Mouse (Mus musculus) ES-E14 (cell line): Measurements from ENCODE around the gene Tldc1. TPM values are rescaled to one million over a fixed set of nuclear protein-coding genes. Genes with fewer than 3 reads are reported as not detected.

ENCODE experiments used
- DNase-seq: peaks from one replicate; pipeline ENCODE4 v3.0.0-alpha.2; 2013; ENCODE audit warnings: low read depth, low spot score
- H3K27ac ChIP-seq: 2 replicates; pipeline ENCODE4 v1.5.1; 2012; ENCODE audit warnings: low read depth, mild to moderate bottlenecking, low read length, moderate library complexity, mixed read lengths; ENCODE audit not compliant: poor library complexity, insufficient read depth, severe bottlenecking
- H3K36me3 ChIP-seq: 2 replicates; pipeline ENCODE4 v1.6.1; 2012; ENCODE audit warnings: mild to moderate bottlenecking, low read length, moderate library complexity, mixed read lengths; ENCODE audit not compliant: control insufficient read depth, poor library complexity, insufficient read depth, severe bottlenecking
- H3K4me1 ChIP-seq, 2 experiments: fragments of 150-350 bp in 1 of 2; sonication (generic) in 1 of 2; 2 replicates each; pipeline ENCODE4 v1.6.1; 2012; ENCODE audit warnings: low read length in 2 of 2, mild to moderate bottlenecking in 1 of 2, mixed read lengths in 1 of 2; ENCODE audit not compliant: control insufficient read depth in 2 of 2, insufficient read depth in 2 of 2, poor library complexity in 1 of 2
- H3K4me3 ChIP-seq, 2 experiments: fragments of 150-350 bp in 1 of 2; sonication (generic) in 1 of 2; 2 replicates each; pipeline ENCODE4 v1.5.1; 2012; ENCODE audit warnings: low read length in 2 of 2, low read depth in 1 of 2, mild to moderate bottlenecking in 1 of 2, mixed read lengths in 1 of 2; ENCODE audit not compliant: insufficient read depth in 1 of 2, poor library complexity in 1 of 2, severe bottlenecking in 1 of 2
- H3K9ac ChIP-seq: 2 replicates; pipeline ENCODE4 v1.6.1; 2012; ENCODE audit warnings: low read depth, mild to moderate bottlenecking, low read length, mixed read lengths; ENCODE audit not compliant: poor library complexity, insufficient read depth, severe bottlenecking
- H3K9me3 ChIP-seq: fragments of 150-350 bp; sonication (generic); 2 replicates; pipeline ENCODE4 v1.6.1; 2012; ENCODE audit warnings: low read depth, mild to moderate bottlenecking, low read length; ENCODE audit not compliant: control insufficient read depth, insufficient read depth
- CHD2 ChIP-seq: IDR thresholded peaks from 2 replicates; pipeline ENCODE4 v1.6.1; 2014; ENCODE audit warnings: mild to moderate bottlenecking, low read depth, low read length, inconsistent platforms
- HCFC1 ChIP-seq: IDR thresholded peaks from 2 replicates; pipeline ENCODE4 v1.6.1; 2012; ENCODE audit warnings: low read length, inconsistent platforms, borderline replicate concordance; ENCODE audit not compliant: insufficient read depth
- MAFK ChIP-seq: IDR thresholded peaks from 2 replicates; pipeline ENCODE4 v1.6.1; 2014; ENCODE audit warnings: mild to moderate bottlenecking, low read depth, low read length, inconsistent platforms; ENCODE audit not compliant: insufficient read depth
- ZC3H11A ChIP-seq: IDR thresholded peaks from 2 replicates; pipeline ENCODE4 v1.6.1; 2012; ENCODE audit warnings: low read depth, mild to moderate bottlenecking, inconsistent platforms, low read length, borderline replicate concordance
- ZNF384 ChIP-seq: IDR thresholded peaks from 2 replicates; pipeline ENCODE4 v1.6.1; 2012; ENCODE audit warnings: low read depth, low read length, inconsistent platforms
- in situ Hi-C, 2 experiments: fragments of 600-800 bp; cut with MboI; formaldehyde crosslinking; loops; one replicate each; pipeline ENCODE4 v1.15.1; 2025; ENCODE audit warnings: low sequenced_read_pairs in 2 of 2, inconsistent platforms in 1 of 2; ENCODE audit not compliant: unreplicated experiment in 2 of 2
- total RNA-seq: library from RNA; depleted of rRNA; stranded (reverse); fragments of 300-350 nt; gene quantifications from 2 replicates; pipeline ENCODE4 v1.2.3, GENCODE M21; 2012

The Tldc1 gene
- total RNA-seq, 1 experiment, result 9.2 TPM

GRCm38 (mm10) chr8:119817446-119817845 is 39.2 kb upstream of the Tldc1 start:
- Histone ChIP-seq H3K36me3 (no peaks in the 10 kb centered on the region), H3K4me1 (peaks cover 9 to 18% of the 10 kb centered on the region in 2 experiments), H3K9me3 (no peaks in the 10 kb centered on the region), H3K4me3 (no peak overlapping the region), H3K9ac (no peak overlapping the region; the same call in 1 of the 2 replicates), H3K27ac (no peak overlapping the region)
- TF ChIP-seq ZNF384 (no peak), CHD2 (no peak), ZC3H11A (no peak), MAFK (peak; percentile 21; the same call in 1 of the 2 replicates), HCFC1 (no peak)
- in situ Hi-C loops, result no loop called here
- DNase-seq, result no peak

- Histone ChIP-seq H3K9me3 (no peaks in the 10 kb centered on the region), H3K36me3 (no peaks in the 10 kb centered on the region), H3K4me1 (peaks cover 9 to 18% of the 10 kb centered on the region in 2 experiments), H3K27ac (no peak overlapping the region), H3K9ac (no peak overlapping the region), H3K4me3 (no peak overlapping the region)
- TF ChIP-seq ZC3H11A (no peak), CHD2 (no peak), HCFC1 (no peak), MAFK (no peak), ZNF384 (no peak)
- DNase-seq, result no peak
- in situ Hi-C loops, result no loop called here
Measured at GRCm38 (mm10) chr8:119816219-119816618, 38.0 kb upstream of the Tldc1 start.

GRCm38 (mm10) chr8:119812650-119813431 is 34.6 kb upstream of the Tldc1 start:
- H3K36me3 ChIP-seq, result 0 out of 2 replicates have a peak, but pooled peaks cover 3% of the 10 kb centered on the region
- TF ChIP-seq CHD2 (no peak), HCFC1 (no peak), ZC3H11A (no peak), ZNF384 (no peak), MAFK (no peak)
- no peak for DNase-seq

GRCm38 (mm10) chr8:119811925-119812324 is 33.7 kb upstream of the Tldc1 start:
- Histone ChIP-seq H3K27ac (no peak overlapping the region), H3K4me3 (no peak overlapping the region), H3K36me3 (0 out of 2 replicates have a peak, but pooled peaks cover 3% of the 10 kb centered on the region), H3K9ac (no peak overlapping the region), H3K9me3 (no peaks in the 10 kb centered on the region), H3K4me1 (peaks cover 6 to 29% of the 10 kb centered on the region in 2 experiments)
- DNase-seq, result no peak
- in situ Hi-C loops, result no loop called here
- TF ChIP-seq HCFC1 (no peak), ZNF384 (no peak), CHD2 (no peak), MAFK (no peak), ZC3H11A (no peak)

More at GRCm38 (mm10) chr8:119812650-119813431, 34.6 kb upstream of the Tldc1 start:
- no peak overlapping the region for H3K9ac ChIP-seq
- H3K27ac ChIP-seq, result no peak overlapping the region
- H3K4me3 ChIP-seq, result no peak overlapping the region
- H3K4me1 ChIP-seq, result peaks cover 9 to 30% of the 10 kb centered on the region in 2 experiments
- in situ Hi-C loops, result no loop called here
- no peaks in the 10 kb centered on the region for H3K9me3 ChIP-seq
